Mouse (Mus musculus): ENCODE data around the gene Cdc42.
A peak's percentile ranks its signal among the peaks of the same experiment; 100 is the strongest.

Cdc42 gene

DNA sequence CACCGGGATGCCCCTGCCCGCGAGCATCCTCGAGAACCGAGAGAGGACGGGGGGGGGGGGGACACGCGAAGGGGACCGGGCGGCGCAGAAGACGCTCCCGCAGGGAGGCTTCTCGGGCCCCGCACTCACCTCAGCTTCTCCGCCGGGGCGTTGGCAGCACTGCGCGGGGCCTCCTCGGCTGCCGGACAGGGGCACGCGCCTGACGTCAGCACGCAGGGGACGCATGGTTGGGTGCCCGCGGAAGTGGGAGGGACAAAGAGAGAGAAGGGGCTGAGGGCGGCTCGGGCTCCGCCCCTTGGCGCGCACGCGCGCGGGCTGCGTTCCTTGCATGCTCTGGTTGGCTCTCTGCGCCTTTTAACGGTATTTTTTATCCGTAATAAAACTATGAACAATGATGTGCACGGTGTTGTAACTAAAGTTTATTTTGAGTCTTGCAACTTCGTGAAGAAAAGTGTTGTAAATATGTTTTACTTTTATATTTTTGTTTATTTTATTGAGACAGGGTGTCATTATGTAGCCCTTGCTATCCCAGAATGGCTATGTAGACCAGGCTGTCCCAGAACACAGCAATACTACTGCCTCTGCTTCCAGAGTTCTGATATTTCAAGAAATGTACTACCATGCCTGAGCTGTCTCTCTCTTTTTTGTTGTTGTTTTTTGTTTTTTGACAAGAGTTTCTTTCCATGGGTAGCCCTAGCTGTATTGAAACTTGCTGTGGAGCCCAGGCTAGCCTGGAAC lies at the start of gene Cdc42:
Gene Cdc42 (minus strand): TSS at position 204 of the 738 bp plus-strand sequence.
- DNase-seq (ENCODE audit: low spot score): peak; percentile 99

DNA sequence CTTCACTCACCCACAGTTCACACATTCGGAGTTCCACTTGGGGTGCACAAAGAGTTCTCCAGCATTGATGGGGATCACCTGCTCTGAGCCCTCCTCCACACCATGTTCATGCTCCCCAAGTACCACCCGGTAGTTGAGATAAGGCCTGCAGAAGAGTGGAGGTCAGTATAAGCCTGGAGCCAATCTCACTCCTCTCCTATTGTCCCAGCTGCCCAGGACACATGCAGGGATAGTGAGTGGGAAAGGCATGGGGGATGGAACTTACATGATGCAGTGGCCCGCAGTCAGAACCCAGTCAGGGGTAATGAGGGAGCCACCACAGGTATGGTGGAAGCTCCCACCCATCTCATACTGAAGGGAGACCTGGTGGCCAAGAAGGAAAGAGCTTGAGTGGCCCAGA lies 48.1 kb upstream of the Cdc42 start:
- no peak for DNase-seq (ENCODE audit: low spot score)

- peak; percentile 63 for DNase-seq (ENCODE audit: low spot score)
These were observed 39.4 kb upstream of the Cdc42 start for GRCm38 (mm10) chr4:137396641-137397525.

DNA sequence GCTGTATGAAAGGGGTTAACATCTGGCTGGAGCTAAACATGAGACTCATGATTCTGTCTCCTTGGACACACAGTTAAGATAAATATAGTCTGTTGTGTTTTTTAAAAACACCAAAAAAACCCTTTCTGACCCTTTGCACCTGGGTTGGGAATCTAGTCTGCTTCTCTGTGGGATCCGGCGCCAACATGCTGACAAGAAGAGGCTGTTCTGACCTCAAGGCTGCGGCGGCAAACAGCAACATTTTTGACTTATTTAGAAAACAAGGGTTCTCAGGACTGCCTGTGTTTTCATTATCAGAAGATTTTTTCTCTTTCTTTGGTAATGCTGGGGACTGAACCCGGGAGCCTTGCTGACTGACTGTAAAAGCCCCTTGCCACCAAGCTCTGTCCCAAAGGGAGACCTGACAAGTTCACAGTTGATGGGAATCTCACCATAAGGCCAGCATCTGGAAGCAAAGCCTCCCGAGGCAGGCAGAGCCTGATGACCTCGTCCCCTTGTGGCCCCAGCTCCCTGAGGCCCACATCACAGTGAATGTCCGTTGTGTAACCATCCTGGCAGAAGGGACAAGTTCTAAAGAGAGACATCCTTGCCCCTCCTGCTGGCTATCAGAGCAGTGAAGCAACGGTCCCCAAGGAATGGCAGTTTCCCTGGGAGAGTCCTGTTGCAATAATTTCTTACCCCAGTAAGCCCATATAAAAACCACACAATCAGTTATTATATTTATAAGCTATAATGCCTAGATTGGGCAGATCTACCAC lies 36.0 kb upstream of the Cdc42 start:
- peak; percentile 75 for DNase-seq (ENCODE audit: low spot score)

- no peak for DNase-seq (ENCODE audit: low spot score)
These were observed 35.4 kb upstream of the Cdc42 start for GRCm38 (mm10) chr4:137392874-137393273.

DNA sequence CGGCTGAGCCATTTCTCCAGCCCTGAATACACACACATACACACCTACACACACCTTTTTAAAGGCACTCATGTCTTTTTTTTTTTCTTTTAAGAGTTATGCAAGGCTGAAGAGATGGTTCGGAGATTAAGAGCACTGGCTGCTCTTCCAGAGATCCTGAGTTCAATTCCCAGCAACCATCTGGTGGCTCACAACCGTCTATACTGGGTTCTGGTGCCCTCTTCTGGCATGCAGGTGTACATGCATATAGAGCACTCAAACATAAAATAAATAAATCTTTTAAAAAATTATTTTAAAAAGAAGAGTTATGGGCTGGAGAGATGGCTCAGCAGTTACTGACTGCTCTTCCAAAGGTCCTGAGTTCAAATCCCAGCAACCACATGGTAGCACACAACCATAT lies 33.8 kb upstream of the Cdc42 start:
- no peak for DNase-seq (ENCODE audit: low spot score)

DNA sequence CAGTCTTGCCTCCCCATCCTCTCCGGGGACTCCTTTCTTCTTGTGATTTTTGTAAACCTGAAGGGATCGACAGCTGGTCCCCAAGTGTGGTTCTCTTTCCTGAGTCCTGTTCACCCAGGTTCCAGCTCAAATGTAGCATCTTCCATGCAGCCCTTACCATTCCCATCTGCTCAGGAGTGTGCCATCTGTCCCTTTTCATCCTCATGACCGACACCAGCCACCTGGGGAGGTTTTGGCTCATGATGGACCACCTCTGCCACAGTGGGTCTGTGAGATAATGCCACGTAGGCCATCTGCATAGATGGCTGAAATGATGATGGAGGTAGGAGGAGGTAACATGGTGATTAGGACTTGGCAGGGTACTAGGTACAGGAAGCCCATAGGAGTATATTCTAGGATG lies 32.7 kb upstream of the Cdc42 start:
- DNase-seq (ENCODE audit: low spot score): no peak

DNA sequence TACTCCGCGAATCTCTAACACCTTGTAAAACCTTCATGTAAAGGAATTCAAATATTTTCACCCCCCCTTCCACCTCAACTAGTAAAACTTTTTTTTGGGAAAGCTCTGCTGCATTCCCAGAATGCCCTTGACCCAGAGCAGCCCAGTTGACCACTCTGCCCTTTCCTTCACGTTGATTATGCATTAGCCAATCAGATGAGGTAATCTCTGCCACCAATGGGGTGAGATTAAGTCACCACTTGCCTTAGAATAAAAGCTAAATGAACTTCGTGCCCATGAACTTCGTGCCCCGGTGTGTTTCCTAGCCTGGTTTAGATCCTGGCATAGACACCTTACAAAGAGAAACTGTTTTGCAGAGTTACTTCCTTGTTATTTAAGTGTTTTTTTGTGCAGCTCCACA lies 31.5 kb upstream of the Cdc42 start:
- DNase-seq (ENCODE audit: low spot score): no peak

GRCm38 (mm10) chr4:137388059-137388794 lies 30.7 kb upstream of the Cdc42 start:
- DNase-seq (ENCODE audit: low spot score): peak; percentile 83

DNA sequence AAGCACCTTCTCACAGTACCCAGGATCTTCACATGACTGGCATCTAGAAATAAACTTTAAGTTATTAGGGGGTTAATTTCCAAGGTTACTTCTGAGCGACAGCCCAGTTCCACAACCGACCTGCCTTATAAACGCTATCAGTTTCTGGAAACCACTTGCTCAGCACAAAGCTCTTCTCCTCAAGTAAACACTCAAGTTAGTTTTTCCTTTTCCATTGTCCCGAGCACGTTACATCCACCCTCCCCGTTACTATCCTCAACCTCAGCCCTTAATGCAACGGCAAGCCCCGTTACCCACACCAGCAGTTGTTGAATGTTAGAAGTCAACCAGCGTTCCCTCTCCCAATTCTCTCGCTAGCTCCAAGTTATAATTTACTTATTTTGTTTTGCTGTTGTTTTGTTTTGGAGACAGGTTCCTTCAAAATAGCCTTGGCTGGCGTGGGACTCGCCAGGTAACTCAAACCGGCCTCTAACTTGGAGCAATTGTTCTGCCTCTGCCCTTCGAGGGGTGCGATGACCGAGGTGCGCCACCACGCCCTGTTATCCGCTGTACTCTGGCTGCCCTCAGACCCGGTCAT lies 30.1 kb upstream of the Cdc42 start:
- DNase-seq (ENCODE audit: low spot score): no peak

DNA sequence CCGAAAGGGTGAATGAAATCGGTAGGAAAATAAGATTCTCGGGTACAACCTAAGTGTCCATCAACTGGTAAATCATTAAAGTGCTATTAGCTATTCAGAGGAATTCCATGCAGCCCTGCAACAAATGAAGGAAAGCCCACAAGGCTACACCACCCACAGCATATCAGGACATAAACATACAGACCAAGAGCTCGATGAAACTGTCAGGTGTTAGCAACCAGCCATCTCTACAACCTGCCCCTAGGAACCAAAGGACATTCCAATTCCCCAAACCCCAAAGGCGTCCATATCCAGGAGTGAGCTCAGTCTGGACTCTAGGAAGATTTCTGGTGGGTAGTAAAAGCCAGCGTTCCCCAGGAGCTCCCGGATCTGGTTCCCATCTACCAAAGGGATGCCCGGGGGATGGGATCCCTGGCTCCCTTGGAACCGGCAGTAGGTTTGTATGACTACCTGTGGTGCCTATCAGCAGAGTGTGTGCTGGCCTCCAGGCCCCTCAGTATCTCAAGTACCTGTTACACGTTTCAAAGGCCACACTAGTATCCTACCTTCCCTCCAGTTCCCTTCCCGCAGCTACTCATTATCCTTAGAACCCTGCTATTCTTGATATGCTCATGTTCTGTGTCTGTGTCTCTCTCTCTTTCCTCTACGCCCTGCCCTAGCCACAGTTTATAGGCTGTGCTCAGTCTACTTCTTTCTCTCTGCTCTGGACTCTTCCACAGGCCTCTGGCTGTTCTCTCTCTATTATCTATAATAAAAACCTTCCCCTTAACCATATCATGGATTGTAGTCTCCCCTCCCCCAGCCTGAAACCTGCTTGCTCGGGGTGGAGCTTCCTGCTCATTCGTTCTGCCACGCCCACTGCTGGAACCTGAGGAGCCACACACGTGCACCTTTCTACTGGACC lies 23.4 kb upstream of the Cdc42 start:
- no peak for DNase-seq (ENCODE audit: low spot score)

GRCm38 (mm10) chr4:137379713-137380255 lies 22.3 kb upstream of the Cdc42 start:
- DNase-seq (ENCODE audit: low spot score): no peak

GRCm38 (mm10) chr4:137379085-137379484 lies 21.6 kb upstream of the Cdc42 start:
- no peak for DNase-seq (ENCODE audit: low spot score)

DNA sequence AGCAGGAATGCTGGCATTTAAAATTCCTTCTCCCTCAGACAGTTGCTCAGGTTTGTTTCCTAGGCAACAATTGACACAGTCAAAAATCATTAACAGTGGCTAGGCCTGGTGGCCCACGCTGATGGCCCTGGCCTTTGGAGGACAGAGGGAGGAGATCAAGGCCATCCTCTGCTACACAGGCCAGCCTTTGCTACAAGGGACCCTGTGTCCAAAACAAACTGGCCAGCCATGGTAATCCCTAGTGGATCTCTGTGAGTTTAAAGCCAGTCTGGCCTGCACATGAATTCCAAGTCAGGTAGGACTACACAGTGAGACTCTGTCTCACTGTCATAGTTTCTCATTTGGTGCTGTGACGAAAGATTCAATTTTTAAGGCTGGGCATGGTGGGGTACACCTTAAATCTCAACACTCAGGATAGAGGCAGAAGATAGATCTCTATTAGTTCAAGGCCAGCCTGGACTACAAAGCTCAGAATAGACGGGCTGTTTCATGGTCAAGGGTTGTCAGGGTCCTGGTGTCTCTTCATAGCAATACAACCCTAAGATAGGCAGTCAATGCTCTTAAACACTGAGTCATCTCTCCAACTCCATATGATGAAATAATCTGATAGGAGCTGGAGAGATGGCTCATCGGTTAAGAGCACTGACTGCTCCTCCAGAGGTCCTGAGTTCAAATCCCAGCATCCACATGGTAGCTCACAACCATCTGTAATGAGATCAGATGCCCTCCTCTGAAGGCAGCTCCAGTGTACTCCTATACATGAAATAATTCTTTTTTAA lies 20.2 kb upstream of the Cdc42 start:
- no peak for DNase-seq (ENCODE audit: low spot score)

DNA sequence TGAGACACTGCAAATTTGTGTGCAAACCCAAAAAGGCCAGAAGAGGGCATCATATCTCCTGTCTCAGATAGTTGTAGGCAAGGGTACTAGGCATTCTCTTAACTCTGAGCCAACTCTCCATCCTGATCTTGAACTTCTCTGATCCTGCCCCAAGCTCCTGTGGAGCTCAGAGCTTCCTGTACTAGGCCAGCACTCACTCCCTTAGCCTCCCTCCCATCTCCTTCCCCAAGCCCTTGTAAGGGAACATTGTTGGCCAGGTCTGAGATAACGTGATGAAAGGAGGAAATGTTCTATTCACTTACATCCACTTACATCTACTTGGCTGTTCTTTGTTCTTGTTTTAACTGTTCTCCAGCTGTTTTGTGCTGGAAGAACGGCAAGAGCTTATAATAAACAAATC lies 19.3 kb upstream of the Cdc42 start:
- no peak for DNase-seq (ENCODE audit: low spot score)

DNA sequence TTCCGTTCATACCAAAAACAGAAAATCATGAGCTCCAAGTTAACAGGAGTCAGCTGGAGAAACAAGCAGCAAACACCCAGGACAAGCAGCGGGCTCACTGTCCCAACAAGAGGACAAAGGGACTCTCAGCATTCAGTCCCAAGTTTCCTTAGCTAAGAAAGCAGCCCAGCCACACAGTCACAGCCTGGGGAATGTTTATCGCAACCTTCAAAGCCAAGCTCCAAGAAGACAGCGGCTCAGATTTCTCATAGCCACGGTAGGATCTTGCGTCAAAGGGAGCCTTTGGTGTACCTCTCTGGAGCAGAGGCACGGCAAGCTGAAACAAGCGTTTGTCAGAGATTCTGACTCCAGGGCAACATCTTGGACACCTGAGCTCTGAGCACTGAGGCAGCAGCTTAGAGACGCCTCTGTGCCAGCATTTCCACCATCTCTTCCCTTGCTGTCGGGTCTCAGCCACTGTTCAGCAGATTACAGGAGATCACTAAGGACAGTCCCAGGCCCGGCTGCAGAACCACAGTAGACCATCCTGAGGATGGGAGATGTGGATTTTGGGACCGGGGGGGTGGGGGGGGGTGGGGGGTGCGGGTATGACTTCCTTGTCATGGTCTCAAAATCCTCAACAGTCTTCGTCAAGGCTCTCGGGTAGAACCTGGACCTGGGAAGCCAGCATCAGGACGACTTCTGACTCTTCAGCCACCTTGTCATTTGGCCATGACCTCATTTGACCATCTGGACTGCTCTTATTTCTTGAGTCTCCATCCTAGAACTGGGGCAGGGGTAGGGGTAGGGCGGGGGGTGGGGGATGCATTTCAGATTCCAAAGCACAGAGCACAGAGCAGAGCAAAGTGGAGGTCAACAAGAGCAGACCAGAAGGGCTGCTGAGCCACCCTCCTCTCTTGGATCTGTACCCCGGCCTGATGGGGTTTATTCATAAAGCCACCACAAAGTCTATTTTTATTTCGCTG lies 18.1 kb upstream of the Cdc42 start:
- no peak for DNase-seq (ENCODE audit: low spot score)

- no peak for DNase-seq (ENCODE audit: low spot score)
These were observed 16.2 kb upstream of the Cdc42 start for GRCm38 (mm10) chr4:137373711-137374110.

All from testis, postnatal 10 days (tissue).